Mouse (Mus musculus): ENCODE measurements around the gene Tmem132d.

Tmem132d gene

DNA sequence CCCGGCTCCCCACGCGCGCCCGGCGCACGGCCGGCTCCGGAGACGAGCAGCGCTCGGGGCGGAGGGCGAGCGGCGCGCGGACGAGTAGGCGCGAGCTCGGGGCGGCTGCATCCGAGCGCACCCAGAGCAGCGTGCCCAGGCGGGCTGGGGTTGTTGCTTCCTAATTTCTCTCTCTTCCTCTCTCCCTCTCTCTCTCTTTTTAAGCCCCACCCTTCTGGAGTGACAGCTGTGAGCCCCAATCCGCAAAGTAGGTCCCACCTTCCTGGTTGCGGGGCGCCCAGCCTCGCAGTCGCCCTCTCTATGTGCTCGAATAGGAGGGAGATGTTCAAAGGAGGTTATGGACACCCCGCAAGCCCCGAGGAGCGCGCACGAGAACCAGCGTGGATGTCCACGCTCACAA is at the start of gene Tmem132d:
Tmem132d (minus strand) TSS at position 162 of the 400 bp plus-strand sequence.
- no peak for DNase-seq

DNA sequence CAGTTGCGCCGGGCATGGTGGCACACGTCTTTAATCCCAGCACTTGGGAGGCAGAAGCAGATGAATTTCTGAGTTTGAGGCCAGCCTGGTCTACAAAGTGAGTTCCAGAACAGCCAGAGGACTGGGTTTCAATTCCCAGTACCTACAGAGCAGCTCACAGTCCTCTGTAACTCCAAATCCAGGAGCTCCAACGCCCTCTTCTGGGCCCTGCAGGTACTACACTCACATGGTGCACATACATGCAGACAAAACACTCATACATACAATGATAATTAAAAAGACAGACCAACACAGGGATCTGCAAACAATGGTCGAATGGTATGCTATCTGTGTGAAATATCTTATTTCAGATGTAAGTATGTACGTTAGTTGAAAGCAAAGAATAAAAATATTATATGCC is 47.9 kb upstream of the Tmem132d start:
- DNase-seq, result no peak

DNA sequence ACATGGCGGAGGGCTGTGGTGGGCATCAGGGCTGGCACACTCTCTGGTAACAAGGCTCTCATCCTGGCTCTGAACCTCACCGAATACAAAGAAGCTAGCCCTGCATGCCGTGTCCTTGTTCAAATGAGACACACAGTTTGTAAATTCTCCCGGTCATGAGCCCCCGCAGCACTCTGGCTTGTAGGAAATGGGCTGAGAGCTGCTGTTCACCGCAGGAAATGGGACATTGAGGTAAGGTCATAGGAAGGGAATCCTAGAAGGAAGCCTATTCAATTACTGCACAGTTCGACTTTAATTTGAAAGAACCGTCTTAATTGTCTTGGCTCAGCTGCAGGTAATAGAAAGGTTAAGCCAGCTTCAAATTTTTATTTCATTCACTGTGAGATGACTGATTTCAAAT is 42.5 kb upstream of the Tmem132d start:
- DNase-seq, result no peak

DNA sequence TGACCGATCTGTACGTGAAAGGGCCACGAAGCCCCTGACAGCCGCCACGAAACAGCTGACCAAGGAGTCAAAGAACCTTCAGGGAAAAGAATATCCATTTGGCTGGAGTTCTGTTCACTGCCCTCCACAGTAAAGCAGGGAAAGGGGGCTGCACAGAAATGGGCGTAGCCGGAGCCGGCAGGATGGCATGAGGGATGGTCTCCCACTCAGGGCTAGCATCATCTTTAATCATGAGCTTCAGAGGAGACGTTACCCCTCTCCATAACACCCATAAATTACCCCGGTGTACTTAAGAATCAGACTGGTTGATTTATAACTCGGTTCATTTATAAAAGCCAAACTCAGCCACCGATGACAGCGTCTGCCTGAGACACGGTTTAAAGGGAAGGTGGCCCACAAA is 36.9 kb upstream of the Tmem132d start:
- no peak for DNase-seq

DNA sequence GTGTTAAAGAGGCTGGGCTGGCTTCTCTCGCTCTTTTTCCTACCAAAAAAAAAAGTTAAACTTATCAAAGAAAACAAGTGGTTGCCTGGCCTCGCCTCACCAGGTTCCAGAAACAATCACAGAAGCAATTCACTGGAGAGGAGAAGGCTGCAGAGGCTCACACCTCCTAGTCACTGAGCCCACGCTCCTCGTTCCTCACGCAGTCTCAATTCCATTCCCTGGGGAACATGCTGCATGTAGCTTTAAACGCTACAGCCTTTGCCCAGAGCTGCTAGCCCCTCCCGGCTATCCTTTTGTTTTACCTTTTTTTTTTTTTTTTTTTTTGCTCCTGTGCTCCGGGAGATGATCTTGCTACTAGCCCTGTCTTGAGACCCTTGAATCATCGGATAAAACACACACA is 31.6 kb upstream of the Tmem132d start:
- DNase-seq, result no peak

DNA sequence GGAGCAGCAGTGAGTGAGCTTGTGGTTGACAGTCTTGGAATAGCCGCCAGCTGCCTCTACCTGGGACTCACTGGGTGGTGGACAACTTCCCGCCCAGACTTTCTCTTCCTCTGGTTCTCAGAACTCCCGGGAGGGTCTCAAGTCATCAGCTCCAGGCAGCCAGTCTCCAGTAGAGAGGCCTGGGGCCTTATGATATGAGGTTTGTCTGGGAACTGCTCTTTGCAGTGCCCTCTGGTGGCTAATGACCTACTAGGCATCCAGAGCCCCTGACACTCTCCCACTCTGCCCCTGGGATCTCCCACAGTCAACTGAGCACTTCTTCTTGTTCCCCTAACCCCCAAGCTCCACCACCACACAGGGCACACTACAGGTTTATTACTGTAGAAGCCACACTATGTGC is 27.7 kb upstream of the Tmem132d start:
- no peak for DNase-seq

DNA sequence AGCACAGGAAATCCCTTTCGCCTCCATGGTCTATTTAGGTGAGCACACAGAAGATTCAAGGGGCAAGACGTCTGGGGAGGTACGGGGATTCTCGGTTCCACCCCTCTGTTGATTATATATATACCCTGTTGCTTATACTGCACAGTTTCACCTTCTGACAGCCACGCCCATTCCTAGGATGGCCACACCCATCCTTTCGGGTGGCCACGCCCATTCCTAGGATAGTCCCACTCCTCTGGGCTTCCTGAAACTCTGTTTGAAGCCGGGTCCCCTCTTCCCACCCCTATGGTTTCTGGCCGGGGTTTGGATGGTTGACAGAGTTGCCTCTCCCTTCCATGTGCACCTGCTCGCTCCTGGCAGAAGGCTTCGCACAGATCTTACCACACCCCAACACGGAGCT is 22.9 kb upstream of the Tmem132d start:
- no peak for DNase-seq

DNA sequence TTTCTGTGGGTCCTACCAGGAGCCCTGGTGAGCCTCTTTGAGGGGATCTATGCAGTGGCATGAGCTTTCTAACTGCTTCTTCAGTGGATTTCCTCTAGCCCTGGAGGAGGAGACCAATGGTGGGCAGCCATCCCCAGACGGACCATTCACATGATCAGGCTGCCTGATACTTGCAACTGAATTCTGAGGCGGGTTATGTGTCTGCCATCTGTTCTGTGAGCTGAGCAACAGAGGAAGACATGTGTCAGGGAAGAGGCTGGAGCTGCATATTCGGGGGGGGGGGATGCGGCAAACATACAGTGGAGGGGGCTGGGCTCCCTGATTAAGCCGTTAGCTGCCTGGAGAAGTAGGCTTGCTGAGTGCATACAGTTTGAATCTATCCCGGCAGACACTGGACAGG is 19.3 kb upstream of the Tmem132d start:
- no peak for DNase-seq

DNA sequence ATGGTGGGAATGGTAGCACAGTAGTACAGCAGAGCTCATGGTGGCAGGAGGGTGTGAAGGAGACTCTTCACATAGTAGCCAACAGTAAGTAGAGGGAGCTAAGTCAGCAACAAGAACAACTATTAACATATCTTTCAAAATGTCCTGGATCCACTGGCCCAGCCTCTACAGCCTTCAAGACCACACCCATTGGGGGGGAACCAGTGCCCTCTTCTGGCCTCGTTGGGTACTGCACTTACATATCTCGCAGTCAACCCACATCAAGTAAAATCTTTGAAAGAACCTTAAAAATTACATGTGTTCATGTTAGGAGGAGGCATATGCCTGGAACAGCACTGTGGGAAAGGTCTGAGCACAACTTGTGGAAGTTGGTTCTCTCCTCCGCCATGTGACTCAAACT is 17.9 kb upstream of the Tmem132d start:
- no peak for DNase-seq

DNA sequence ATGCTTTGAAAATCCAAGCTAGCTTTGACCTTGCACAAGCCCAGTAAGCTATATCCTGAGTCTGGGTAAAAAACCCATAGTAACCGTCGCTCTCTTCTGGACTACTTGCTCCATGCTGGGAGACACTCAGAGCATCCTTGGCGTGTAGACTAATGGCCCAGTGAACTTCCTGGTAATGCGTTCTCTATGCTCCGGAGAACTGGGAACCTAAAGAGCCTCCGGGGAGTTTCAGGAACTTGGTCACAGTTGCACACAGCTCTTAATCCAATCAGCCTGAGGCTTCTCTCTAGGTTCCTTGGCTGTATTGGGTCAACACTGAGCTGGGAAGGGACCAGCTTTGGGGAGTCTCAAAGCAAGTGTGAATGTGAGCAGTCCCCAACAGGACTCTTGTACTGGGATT is 12.0 kb upstream of the Tmem132d start:
- DNase-seq, result no peak

DNA sequence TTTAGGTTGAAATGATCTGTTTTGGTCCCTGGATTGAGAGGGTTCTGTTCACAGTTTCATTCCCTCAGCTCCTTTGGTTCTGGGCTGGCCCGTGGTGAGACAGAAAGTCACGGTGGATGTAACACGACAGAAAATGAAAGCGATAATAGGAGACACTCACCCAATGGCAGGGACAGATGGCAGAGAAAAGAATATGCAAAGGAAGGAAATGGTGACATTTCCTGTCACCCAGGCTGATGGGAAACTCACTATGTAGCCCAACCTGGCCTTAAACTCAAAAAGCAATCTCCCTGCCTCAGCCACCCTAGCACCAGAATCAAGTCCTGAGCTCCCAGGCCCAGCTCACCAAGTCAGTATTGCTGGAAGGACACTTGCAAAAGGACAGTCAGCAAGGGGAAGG is 11.0 kb upstream of the Tmem132d start:
- no peak for DNase-seq

DNA sequence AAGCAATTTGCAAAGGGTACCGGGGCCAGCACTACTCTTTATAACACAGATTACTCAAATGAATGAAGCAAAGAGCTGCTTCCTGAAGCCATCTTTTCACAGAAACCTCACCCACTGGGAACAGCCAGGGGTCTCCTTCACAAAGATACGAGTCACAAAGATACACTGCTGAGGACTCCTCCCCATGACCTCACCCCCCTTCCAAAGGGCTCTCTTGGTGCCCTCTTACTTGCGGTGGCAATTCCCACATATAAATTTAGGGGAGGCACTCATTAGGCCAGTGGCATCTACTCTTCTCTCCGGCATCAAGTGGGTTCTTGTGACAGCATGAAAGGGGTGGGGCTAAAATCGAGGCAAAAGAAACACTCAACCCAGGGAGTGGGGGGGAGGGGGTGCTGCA is 8.2 kb upstream of the Tmem132d start:
- no peak for DNase-seq

DNA sequence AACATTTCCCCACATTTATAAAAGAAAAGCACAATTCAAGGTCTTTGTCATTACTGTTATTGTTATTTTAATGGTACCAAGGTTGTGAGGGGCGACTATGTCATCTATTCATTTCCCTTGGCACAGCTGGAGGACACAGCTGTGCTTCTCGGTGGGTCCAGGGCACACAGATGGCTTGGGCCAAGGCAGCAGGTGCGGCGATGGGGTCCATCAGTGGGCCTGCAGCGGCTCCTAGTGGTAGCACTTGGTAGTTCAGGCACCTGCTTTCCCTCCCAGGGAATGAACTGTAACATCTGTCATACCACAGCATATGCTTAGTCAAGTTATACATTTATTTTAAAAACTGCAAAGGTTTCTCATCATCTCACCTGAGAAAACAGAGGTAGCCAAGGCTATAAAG is 7.0 kb upstream of the Tmem132d start:
- peak; percentile 28 for DNase-seq

DNA sequence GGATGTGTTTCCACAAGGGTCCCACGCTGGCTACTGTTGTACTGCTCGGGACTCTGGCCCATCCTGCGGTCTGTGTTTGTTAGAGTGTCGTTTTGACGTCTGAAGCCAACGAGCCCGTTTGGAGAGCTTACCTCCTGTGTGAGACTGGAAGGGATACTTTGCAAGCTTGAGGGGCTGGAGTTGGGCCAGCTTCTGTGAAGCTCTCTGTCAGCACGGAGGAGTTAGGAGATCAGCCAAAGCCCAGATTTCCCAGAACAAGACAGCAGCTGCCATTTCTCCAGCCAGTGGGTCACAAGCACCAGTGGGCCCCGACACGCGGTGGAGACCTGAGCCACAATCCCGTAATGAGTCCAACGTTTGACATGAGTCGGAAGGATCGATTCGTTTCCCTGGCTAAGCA is 5.2 kb upstream of the Tmem132d start:
- DNase-seq, result no peak

DNA sequence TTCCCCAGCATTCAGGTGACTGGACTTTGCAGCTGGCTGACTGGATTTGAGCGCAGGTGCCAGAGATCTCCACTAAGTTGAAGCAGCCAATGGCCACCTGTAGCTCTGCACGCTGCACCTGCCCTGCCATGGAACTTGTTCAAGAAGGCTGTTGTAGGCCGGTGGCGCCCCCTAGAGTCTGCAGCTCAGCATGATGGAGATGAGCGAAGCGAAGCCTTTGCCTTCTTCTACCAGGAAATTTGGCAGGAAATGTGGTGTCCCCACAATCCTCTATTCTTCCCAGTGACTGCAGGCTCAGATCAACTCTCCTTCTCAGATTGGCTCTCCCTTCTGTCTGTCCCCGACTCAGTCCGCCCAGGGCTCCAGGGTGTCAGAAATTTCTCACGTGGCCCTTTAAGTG is 4.0 kb upstream of the Tmem132d start:
- peak; percentile 31 for DNase-seq

DNA sequence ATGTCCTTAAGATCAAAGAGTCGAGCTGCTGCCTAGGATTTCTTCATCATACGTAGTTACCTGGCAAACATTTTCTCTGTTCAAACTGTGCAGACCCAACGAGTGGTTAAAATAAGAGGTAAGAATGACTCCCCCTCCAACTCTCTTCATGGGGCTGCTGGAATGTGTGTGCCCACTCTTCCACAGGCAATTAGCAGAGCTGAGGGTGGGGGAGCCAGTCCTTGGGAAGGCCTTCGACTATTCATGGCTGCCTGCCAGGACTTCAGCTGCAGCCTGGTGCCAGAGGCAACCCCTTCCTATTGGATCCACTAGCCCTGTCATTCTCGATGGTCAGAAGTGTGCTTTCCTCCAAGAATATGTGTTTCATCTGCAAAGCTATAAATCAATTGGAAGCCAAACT is 2.8 kb upstream of the Tmem132d start:
- DNase-seq, result no peak

DNA sequence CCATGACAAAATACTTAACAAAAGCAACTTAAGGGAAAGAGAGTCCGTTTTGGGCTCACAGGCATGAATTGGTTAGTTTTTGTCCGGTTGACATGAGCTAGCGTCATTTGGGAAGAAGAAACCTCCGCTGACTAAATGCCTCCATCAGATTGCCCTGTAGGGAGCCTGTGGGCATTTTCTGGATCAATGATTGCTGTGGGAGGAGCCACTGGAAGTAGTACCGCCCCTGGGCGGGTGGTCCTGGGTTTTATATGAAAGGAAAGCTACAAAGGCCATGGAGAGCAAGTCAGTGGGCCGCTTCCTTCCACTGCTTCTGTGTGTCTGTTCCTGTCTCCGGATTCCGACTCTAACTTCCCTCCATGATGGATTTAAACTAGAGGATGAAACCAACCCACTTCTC is 909 bp upstream of the Tmem132d start:
- DNase-seq, result no peak

DNA sequence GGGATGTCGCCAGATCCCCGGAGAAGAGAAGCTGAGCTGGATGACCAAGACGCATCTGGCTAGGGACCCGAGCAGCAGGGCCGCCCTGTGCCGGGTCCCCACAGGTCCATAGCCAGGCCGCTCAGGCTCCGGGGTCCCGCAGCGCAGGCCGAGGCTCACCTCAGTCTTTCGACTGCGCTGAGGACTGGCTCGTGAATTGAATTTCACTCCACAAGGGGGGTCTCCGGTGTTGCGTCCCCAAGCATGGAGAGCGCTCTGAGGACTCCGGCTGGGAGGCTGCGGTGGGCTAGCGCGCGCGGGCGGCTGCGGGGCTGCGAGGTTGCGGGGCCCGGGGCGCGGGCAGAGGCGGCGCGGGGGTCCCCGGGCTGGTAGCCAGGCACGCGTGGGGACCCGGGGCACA is 455 bp downstream of the Tmem132d start:
- no peak for DNase-seq

DNA sequence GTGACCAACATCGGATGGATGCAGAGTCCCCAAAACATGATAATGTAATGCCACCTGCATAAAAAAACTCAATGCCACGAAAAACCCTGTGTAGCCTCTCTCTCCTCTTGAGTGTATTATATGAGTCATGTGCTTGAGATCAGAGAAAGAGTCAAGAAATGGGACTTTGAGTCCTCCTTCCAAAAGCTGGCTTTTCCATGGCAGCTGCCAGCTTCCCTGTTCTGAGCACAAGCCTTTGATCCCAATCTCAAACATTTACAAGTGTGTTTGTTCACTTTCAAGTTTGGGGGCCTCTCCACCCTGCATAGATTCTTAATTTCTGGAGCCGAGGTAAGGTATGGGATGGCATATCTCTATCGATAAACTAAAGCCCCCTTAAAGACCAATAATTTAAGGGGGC is 8.2 kb downstream of the Tmem132d start:
- DNase-seq, result no peak

DNA sequence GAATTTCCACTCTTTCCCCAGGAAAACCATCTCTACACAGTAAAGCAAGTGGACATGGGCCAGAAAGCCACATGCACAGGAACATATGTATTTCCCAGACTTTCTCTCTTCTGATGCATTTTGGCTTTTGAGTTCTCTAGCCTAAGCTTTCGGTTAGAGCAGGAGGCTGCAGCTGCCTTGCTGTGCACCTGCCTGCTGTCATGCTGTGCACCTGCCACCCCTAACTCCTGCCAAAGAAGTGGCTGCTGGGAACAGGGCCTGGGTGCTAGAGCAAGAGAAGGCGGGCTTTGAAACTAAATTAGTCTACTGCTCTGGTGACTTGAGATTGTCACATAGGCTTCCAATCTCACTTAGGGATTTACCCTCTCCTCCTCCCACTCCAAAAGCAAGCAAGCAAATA is 8.7 kb downstream of the Tmem132d start:
- no peak for DNase-seq

DNA sequence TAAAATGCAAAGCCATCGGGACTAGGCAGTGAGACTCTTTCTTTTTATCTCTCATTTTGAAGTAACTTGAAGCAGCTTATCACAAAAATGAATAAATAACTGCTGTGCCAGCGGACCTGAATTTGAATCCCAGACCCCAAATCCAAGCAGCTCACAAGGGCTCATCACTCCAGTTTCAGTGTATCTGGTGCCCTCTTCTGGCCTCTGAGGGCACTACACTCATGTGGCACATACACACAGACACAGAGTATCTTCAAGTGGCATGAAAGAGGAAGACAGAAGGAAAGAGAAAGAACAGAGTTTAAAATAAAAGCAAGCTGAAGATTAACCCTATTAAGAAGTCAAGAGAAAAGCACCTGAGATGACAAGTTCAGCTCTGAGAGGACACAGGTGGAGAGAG is 10.8 kb downstream of the Tmem132d start:
- no peak for DNase-seq

DNA sequence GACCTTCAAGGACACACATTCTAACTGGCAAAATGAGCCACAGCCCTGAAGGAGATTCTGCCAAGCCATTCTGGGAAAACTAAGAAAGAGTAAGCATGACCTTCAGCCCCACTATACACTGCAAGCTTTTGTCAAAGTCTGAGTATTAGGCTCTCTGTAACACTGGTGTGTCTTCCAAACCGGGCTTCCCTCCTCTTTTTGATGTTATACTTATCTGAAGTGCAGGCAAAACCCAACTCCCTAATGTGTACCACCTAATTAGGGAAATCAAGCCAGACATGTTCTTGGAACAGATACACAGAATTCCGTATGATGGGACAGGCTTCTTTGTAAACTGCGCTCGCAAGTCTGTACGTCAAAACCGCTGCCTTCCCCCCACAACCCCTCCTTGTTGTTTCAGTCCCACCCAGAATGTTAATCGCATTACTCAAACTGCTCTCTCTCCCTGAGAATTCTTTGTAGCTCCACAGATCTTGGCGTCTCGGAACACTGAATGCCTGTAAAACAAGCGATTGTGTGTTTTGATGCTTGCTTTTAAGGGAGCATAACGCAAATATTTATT is 14.6 kb downstream of the Tmem132d start:
- DNase-seq, result no peak

DNA sequence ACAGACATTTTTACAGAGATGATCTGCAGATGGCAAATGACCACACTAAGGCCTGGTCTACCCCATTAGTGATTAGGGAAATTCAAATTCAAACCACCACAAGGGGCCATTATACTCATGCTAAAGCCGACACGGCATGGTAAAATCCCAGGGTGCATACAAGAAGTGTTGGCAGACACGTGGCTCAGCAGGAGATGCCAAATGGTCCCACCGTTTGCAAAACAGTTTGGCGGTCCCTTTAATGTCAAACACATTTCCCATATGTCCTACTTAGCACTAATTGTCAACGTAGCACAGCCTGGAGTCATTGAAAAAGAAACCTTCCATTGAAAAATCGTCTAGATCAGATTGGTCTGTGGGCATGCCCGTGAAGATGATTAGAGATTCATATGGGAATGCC is 18.8 kb downstream of the Tmem132d start:
- DNase-seq, result no peak

DNA sequence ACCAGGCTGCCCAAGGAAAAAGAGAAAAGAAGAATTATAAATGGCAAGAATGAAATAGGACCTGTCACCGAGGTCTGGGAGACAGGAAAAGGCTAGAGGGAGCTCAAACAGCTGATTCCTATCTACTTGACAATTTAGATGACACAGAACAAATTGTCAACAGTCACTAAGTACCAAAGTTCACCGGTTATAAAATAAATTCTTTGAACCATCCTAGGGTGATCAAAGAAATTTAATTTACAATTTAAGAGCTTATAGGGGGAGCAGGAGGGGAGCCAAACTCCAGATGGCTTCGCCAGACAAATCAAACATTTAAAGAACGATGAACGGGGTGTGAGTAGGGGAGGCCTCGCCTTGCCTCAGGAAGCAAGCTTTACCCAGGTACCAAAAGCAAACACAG is 20.6 kb downstream of the Tmem132d start:
- no peak for DNase-seq

DNA sequence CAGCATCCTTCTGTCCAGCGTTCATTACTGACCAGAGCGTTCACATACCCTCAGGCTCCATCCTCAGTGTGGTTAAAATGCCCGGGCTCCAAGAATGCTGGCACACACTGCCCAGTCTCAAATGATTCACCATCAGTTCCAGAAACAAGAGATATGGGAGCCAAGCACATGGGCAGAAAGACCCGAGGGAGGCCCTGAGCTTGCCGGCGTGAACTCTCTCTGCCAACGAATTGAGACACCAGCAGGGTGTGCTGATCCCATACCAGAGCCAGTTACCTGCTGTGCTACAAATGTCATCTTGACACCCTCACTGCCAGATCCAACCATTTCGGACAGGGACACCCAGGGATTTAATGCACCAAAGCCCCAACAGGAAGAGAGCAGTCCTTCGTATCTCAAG is 25.3 kb downstream of the Tmem132d start:
- peak; percentile 4 for DNase-seq

DNA sequence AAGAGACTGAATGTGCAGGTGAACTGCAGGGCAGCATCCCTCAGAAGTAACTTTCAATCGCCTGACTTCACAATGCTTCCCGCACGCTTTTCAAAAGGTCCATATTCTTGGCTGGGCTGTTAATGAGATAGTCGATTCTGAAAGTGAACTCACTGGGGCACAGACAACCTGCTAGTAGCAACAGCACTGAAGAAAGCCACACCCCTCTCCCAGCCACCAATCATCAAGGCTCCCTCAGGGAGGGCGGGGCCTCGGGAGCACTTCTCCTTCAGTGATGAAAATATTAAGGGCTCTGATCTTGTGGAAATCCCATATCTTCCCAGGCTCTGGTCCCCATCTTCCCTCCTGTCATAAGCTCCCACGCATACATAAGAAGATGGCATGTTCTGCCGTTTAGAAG is 27.8 kb downstream of the Tmem132d start:
- DNase-seq, result no peak

Measured in cerebellum, adult 9-10 months (tissue).